Mouse (Mus musculus): Measurements from ENCODE around the gene Csta1.

- TF ChIP-seq CTCF (IDR thresholded peaks at IDR 0.05; ENCODE audit: control insufficient read depth, insufficient read depth, low read length) (no peak), POLR2A (IDR thresholded peaks at IDR 0.05; ENCODE audit: borderline replicate concordance, control insufficient read depth, low read depth, low read length) (no peak)
Observed at GRCm38 (mm10) chr16:36090785-36091509, 40.1 kb downstream of the Csta1 start.

Data from bone marrow, adult 2 months (tissue).